Mouse (Mus musculus) adrenal gland, adult 18-20 months (tissue): Measurements from ENCODE around the gene Ttc8. TPM values are rescaled to one million over a fixed set of nuclear protein-coding genes. Genes with fewer than 3 reads are reported as not detected.

ENCODE experiments used
- DNase-seq, 2 experiments: peaks; one replicate each; pipeline ENCODE4 v3.0.0; 2021 to 2022; ENCODE audit warnings: low spot score in 2 of 2
- total RNA-seq, 2 experiments: library from RNA; stranded (reverse); gene quantifications; 1 replicate in 1 of 2; 2 replicates in 1 of 2; pipeline ENCODE4 v1.2.3; 2021

Gene Ttc8
- total RNA-seq, 2 experiments from 2014 or later, result 20.7 to 25.5 TPM

- DNase-seq, result no peak
These were observed 95.5 kb downstream of the Ttc8 start for GRCm38 (mm10) chr12:99015870-99016269.

- no peak for DNase-seq
These were observed 104.1 kb downstream of the Ttc8 start for GRCm38 (mm10) chr12:99024430-99024960.

- DNase-seq, result no peak
These were observed 105.9 kb downstream of the Ttc8 start for GRCm38 (mm10) chr12:99026291-99026690.

GRCm38 (mm10) chr12:99028665-99029064 lies 108.3 kb downstream of the Ttc8 start:
- no peak for DNase-seq

- no peak for DNase-seq
These were observed 109.6 kb downstream of the Ttc8 start for GRCm38 (mm10) chr12:99030022-99030421.

Other genes with a start within 250 kb of the Ttc8 start
- 10 to 100 TPM; 16.9 to 21.0 TPM for gene Ptpn21, start 183.2 kb upstream of the Ttc8 start, total RNA-seq
- 10 to 100 TPM; 85.4 to 86.6 TPM for gene Zc3h14, start 173.6 kb upstream of the Ttc8 start, total RNA-seq
- gene Eml5, start 19.1 kb upstream of the Ttc8 start, total RNA-seq, result 10 to 100 TPM; 19.1 TPM